Mouse (Mus musculus): ENCODE measurements around the gene Gstp1. TPM values are rescaled to one million over a fixed set of nuclear protein-coding genes. Genes with fewer than 3 reads are reported as not detected.
"Not testable (repeated sequence)": the region's sequence is repeated elsewhere in the genome, so short reads cannot be mapped to it uniquely, and the experiment has no call there.

The Gstp1 gene
- polyA plus RNA-seq, 1 experiment from 2014 or later, result 793 TPM

GRCm38 (mm10) chr19:4056727-4057126, 18.9 kb upstream of the Gstp1 start:
- Histone ChIP-seq H3K4me1 (ENCODE audit: control insufficient read depth, insufficient read depth, low read length) (0 out of 2 replicates have a peak, but pooled peaks cover 4% of the 10 kb centered on the region), H3K27me3 (ENCODE audit: control insufficient read depth, insufficient read depth, low read length) (no peaks in the 10 kb centered on the region), H3K36me3 (ENCODE audit: control insufficient read depth, insufficient read depth, low read length) (no peaks in the 10 kb centered on the region), H3K4me2 (ENCODE audit: low read depth, low read length) (no peak overlapping the region), H3K9me3 (replicated peaks; ENCODE audit: control insufficient read depth, low read length) (no peaks in the 10 kb centered on the region), H3K27ac (ENCODE audit: low read length) (no peak overlapping the region), H3K9ac (ENCODE audit: low read length) (no peak overlapping the region), H3K4me3 (replicated peaks; ENCODE audit: low read length) (no peak overlapping the region)
- 57% methylated on average over 4 of the region's 4 CpGs for WGBS
- ATAC-seq (ENCODE audit: insufficient read depth, low FRiP score), result no peak

- Histone ChIP-seq H3K27me3 (ENCODE audit: control insufficient read depth, insufficient read depth, low read length) (no peaks in the 10 kb centered on the region), H3K9ac (ENCODE audit: low read length) (no peak overlapping the region), H3K4me3 (replicated peaks; ENCODE audit: low read length) (no peak overlapping the region), H3K4me2 (ENCODE audit: low read depth, low read length) (no peak overlapping the region), H3K36me3 (ENCODE audit: control insufficient read depth, insufficient read depth, low read length) (no peaks in the 10 kb centered on the region), H3K27ac (ENCODE audit: low read length) (no peak overlapping the region; the same call in 1 of the 2 replicates), H3K4me1 (ENCODE audit: control insufficient read depth, insufficient read depth, low read length) (0 out of 2 replicates have a peak, but pooled peaks cover 4% of the 10 kb centered on the region), H3K9me3 (replicated peaks; ENCODE audit: control insufficient read depth, low read length) (no peaks in the 10 kb centered on the region)
- WGBS, result 52% methylated on average over 15 of the region's 15 CpGs
- no peak for ATAC-seq (ENCODE audit: insufficient read depth, low FRiP score)
These were observed 18.3 kb upstream of the Gstp1 start for GRCm38 (mm10) chr19:4055947-4056693.

- H3K9me3 ChIP-seq (replicated peaks; ENCODE audit: control insufficient read depth, low read length), result no peaks in the 10 kb centered on the region
- H3K4me3 ChIP-seq (replicated peaks; ENCODE audit: low read length), result no peak overlapping the region
- H3K4me2 ChIP-seq (ENCODE audit: low read depth, low read length), result no peak overlapping the region
- WGBS, result 64% methylated on average over 8 of the region's 8 CpGs
- no peak overlapping the region for H3K9ac ChIP-seq (ENCODE audit: low read length)
- H3K27ac ChIP-seq (ENCODE audit: low read length), result no peak overlapping the region
- H3K27me3 ChIP-seq (ENCODE audit: control insufficient read depth, insufficient read depth, low read length), result no peaks in the 10 kb centered on the region
- 0 out of 2 replicates have a peak, but pooled peaks cover 4% of the 10 kb centered on the region for H3K4me1 ChIP-seq (ENCODE audit: control insufficient read depth, insufficient read depth, low read length)
- H3K36me3 ChIP-seq (ENCODE audit: control insufficient read depth, insufficient read depth, low read length), result no peaks in the 10 kb centered on the region
- ATAC-seq (ENCODE audit: insufficient read depth, low FRiP score), result no peak
These were observed 17.6 kb upstream of the Gstp1 start for GRCm38 (mm10) chr19:4055216-4055946.

GRCm38 (mm10) chr19:4054613-4055012, 16.8 kb upstream of the Gstp1 start:
- H3K4me1 ChIP-seq (ENCODE audit: control insufficient read depth, insufficient read depth, low read length), result 0 out of 2 replicates have a peak, but pooled peaks cover 4% of the 10 kb centered on the region
- H3K4me2 ChIP-seq (ENCODE audit: low read depth, low read length), result no peak overlapping the region
- H3K9ac ChIP-seq (ENCODE audit: low read length), result no peak overlapping the region
- no peaks in the 10 kb centered on the region for H3K27me3 ChIP-seq (ENCODE audit: control insufficient read depth, insufficient read depth, low read length)
- no peaks in the 10 kb centered on the region for H3K9me3 ChIP-seq (replicated peaks; ENCODE audit: control insufficient read depth, low read length)
- no peak for ATAC-seq (ENCODE audit: insufficient read depth, low FRiP score)
- H3K36me3 ChIP-seq (ENCODE audit: control insufficient read depth, insufficient read depth, low read length), result no peaks in the 10 kb centered on the region
- 89% methylated on average over 5 of the region's 5 CpGs for WGBS
- H3K4me3 ChIP-seq (replicated peaks; ENCODE audit: low read length), result no peak overlapping the region
- no peak overlapping the region for H3K27ac ChIP-seq (ENCODE audit: low read length)

GRCm38 (mm10) chr19:4052516-4053030, 14.8 kb upstream of the Gstp1 start:
- H3K4me1 ChIP-seq (ENCODE audit: control insufficient read depth, insufficient read depth, low read length), result 0 out of 2 replicates have a peak, but pooled peaks cover 4% of the 10 kb centered on the region
- H3K4me3 ChIP-seq (replicated peaks; ENCODE audit: low read length), result no peak overlapping the region
- H3K9me3 ChIP-seq (replicated peaks; ENCODE audit: control insufficient read depth, low read length), result no peaks in the 10 kb centered on the region
- no peak overlapping the region for H3K4me2 ChIP-seq (ENCODE audit: low read depth, low read length)
- H3K36me3 ChIP-seq (ENCODE audit: control insufficient read depth, insufficient read depth, low read length), result no peaks in the 10 kb centered on the region
- WGBS, result 77% methylated on average over 5 of the region's 5 CpGs
- no peak overlapping the region for H3K9ac ChIP-seq (ENCODE audit: low read length)
- H3K27ac ChIP-seq (ENCODE audit: low read length), result no peak overlapping the region
- no peak for ATAC-seq (ENCODE audit: insufficient read depth, low FRiP score)
- H3K27me3 ChIP-seq (ENCODE audit: control insufficient read depth, insufficient read depth, low read length), result no peaks in the 10 kb centered on the region

GRCm38 (mm10) chr19:4051741-4052515, 14.1 kb upstream of the Gstp1 start:
- H3K4me2 ChIP-seq (ENCODE audit: low read depth, low read length), result no peak overlapping the region
- WGBS, result 49% methylated on average over 10 of the region's 10 CpGs
- H3K27ac ChIP-seq (ENCODE audit: low read length), result no peak overlapping the region
- H3K4me1 ChIP-seq (ENCODE audit: control insufficient read depth, insufficient read depth, low read length), result 0 out of 2 replicates have a peak, but pooled peaks cover 4% of the 10 kb centered on the region
- H3K27me3 ChIP-seq (ENCODE audit: control insufficient read depth, insufficient read depth, low read length), result no peaks in the 10 kb centered on the region
- no peak for ATAC-seq (ENCODE audit: insufficient read depth, low FRiP score)
- no peaks in the 10 kb centered on the region for H3K9me3 ChIP-seq (replicated peaks; ENCODE audit: control insufficient read depth, low read length)
- H3K4me3 ChIP-seq (replicated peaks; ENCODE audit: low read length), result no peak overlapping the region
- H3K9ac ChIP-seq (ENCODE audit: low read length), result no peak overlapping the region
- no peaks in the 10 kb centered on the region for H3K36me3 ChIP-seq (ENCODE audit: control insufficient read depth, insufficient read depth, low read length)

- Histone ChIP-seq H3K9ac (ENCODE audit: low read length) (no peak overlapping the region), H3K27me3 (ENCODE audit: control insufficient read depth, insufficient read depth, low read length) (no peaks in the 10 kb centered on the region), H3K27ac (ENCODE audit: low read length) (no peak overlapping the region), H3K4me1 (ENCODE audit: control insufficient read depth, insufficient read depth, low read length) (0 out of 2 replicates have a peak, but pooled peaks cover 4% of the 10 kb centered on the region), H3K9me3 (replicated peaks; ENCODE audit: control insufficient read depth, low read length) (no peaks in the 10 kb centered on the region), H3K4me3 (replicated peaks; ENCODE audit: low read length) (no peak overlapping the region), H3K4me2 (ENCODE audit: low read depth, low read length) (no peak overlapping the region), H3K36me3 (ENCODE audit: control insufficient read depth, insufficient read depth, low read length) (no peaks in the 10 kb centered on the region)
- WGBS, result 92% methylated on average over 5 of the region's 5 CpGs
- ATAC-seq (ENCODE audit: insufficient read depth, low FRiP score), result no peak
These were observed 13.2 kb upstream of the Gstp1 start for GRCm38 (mm10) chr19:4051016-4051415.

- ATAC-seq (ENCODE audit: insufficient read depth, low FRiP score); H3K4me3 ChIP-seq (replicated peaks; ENCODE audit: low read length); H3K36me3 ChIP-seq (ENCODE audit: control insufficient read depth, insufficient read depth, low read length); H3K9ac ChIP-seq (ENCODE audit: low read length); H3K27ac ChIP-seq (ENCODE audit: low read length); H3K4me1 ChIP-seq (ENCODE audit: control insufficient read depth, insufficient read depth, low read length); H3K9me3 ChIP-seq (replicated peaks; ENCODE audit: control insufficient read depth, low read length); H3K4me2 ChIP-seq (ENCODE audit: low read depth, low read length); H3K27me3 ChIP-seq (ENCODE audit: control insufficient read depth, insufficient read depth, low read length): not testable (repeated sequence)
- WGBS, result 81% methylated on average over 5 of the region's 5 CpGs
These were observed 11.3 kb upstream of the Gstp1 start for GRCm38 (mm10) chr19:4049069-4049468.
